Mouse (Mus musculus): ENCODE measurements around the gene Epb41l4b. TPM values are rescaled to one million over a fixed set of nuclear protein-coding genes. Genes with fewer than 3 reads are reported as not detected.

Epb41l4b gene
- polyA plus RNA-seq, 1 experiment = 37.4 TPM

- Histone ChIP-seq H3K4me3 (replicated peaks; ENCODE audit: insufficient read depth, low read depth, low read length) (no peak overlapping the region), H3K27ac (ENCODE audit: insufficient read depth, low read length) (no peak overlapping the region), H3K4me1 (ENCODE audit: control insufficient read depth, insufficient read depth, low read length) (peaks cover 15% of the 10 kb centered on the region), H3K27me3 (ENCODE audit: control insufficient read depth, insufficient read depth, low read length) (no peaks in the 10 kb centered on the region)
- DNase-seq = no peak
- no peak for TF ChIP-seq POLR2A (IDR thresholded peaks at IDR 0.05; ENCODE audit: borderline replicate concordance, insufficient read depth, low read length)
- peak; percentile 18; the same call in 1 of the 2 replicates for TF ChIP-seq CTCF (IDR thresholded peaks at IDR 0.05; ENCODE audit: borderline replicate concordance, insufficient read depth, low read depth, low read length)
- WGBS = 83% methylated on average over 5 of the region's 5 CpGs
Observed at GRCm38 (mm10) chr4:57034169-57034568, 109.1 kb downstream of the Epb41l4b start.

- 82% methylated on average over 4 of the region's 4 CpGs for WGBS
- Histone ChIP-seq H3K27ac (ENCODE audit: insufficient read depth, low read length) (no peak overlapping the region), H3K4me1 (ENCODE audit: control insufficient read depth, insufficient read depth, low read length) (no peaks in the 10 kb centered on the region), H3K27me3 (ENCODE audit: control insufficient read depth, insufficient read depth, low read length) (no peaks in the 10 kb centered on the region), H3K4me3 (replicated peaks; ENCODE audit: insufficient read depth, low read depth, low read length) (no peak overlapping the region)
- no peak for TF ChIP-seq CTCF (IDR thresholded peaks at IDR 0.05; ENCODE audit: borderline replicate concordance, insufficient read depth, low read depth, low read length)
- no peak for TF ChIP-seq POLR2A (IDR thresholded peaks at IDR 0.05; ENCODE audit: borderline replicate concordance, insufficient read depth, low read length)
- no peak for DNase-seq
Observed at GRCm38 (mm10) chr4:57031440-57031839, 111.8 kb downstream of the Epb41l4b start.

DNA sequence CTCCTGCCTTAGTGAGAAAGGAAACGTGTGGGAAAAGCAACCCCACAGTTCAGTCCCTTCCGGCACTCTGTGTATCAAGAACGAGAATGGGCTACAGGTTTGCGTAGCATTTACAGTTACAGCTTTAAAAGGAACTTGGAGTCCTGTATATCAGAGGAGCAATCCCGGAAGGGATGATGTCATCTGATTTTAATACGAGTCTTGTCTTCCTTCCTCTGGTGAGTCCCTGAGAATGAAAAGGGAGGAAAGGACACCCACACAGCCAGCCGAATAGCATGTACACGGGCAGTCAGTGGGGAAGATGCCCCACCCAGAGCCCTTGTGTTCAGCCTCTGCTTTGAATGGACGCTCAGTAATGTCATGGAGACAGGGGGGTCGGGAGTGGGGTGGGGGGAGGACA is 115.3 kb downstream of the Epb41l4b start:
- no peak for TF ChIP-seq POLR2A (IDR thresholded peaks at IDR 0.05; ENCODE audit: borderline replicate concordance, insufficient read depth, low read length)
- TF ChIP-seq CTCF (IDR thresholded peaks at IDR 0.05; ENCODE audit: borderline replicate concordance, insufficient read depth, low read depth, low read length) = no peak
- Histone ChIP-seq H3K27ac (ENCODE audit: insufficient read depth, low read length) (no peak overlapping the region), H3K4me3 (replicated peaks; ENCODE audit: insufficient read depth, low read depth, low read length) (no peak overlapping the region), H3K27me3 (ENCODE audit: control insufficient read depth, insufficient read depth, low read length) (no peaks in the 10 kb centered on the region), H3K4me1 (ENCODE audit: control insufficient read depth, insufficient read depth, low read length) (no peaks in the 10 kb centered on the region)
- DNase-seq = no peak
- WGBS = 58% methylated on average over 10 of the region's 10 CpGs

DNA sequence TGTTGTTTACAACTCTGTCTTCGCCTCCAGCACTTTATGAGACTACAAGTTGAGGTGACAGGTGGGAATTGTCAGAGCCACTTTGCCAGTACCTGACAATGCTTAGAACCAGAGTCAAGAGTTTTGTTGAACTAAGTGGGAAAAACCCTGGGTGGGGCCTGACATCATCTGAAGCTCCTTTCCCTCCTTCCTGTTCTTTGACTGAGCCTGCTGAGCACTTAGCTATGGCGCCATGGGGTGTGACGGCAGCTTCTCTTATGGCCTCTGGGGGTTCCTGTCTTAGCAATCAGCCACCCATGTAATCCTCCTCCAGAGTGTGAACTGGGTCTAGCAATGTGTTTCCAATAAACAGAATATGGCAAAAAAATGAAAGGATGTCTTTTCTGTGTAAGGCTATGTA is 119.7 kb downstream of the Epb41l4b start:
- 85% methylated on average over 3 of the region's 3 CpGs for WGBS
- no peaks in the 10 kb centered on the region for H3K4me1 ChIP-seq (ENCODE audit: control insufficient read depth, insufficient read depth, low read length)
- TF ChIP-seq POLR2A (IDR thresholded peaks at IDR 0.05; ENCODE audit: borderline replicate concordance, insufficient read depth, low read length) (no peak), CTCF (IDR thresholded peaks at IDR 0.05; ENCODE audit: borderline replicate concordance, insufficient read depth, low read depth, low read length) (no peak)

GRCm38 (mm10) chr4:57021288-57021687 is 121.9 kb downstream of the Epb41l4b start:
- no peak overlapping the region for H3K4me3 ChIP-seq (replicated peaks; ENCODE audit: insufficient read depth, low read depth, low read length)
- DNase-seq = no peak
- TF ChIP-seq CTCF (IDR thresholded peaks at IDR 0.05; ENCODE audit: borderline replicate concordance, insufficient read depth, low read depth, low read length) = peak; percentile 22; the same call in 1 of the 2 replicates
- no peak for TF ChIP-seq POLR2A (IDR thresholded peaks at IDR 0.05; ENCODE audit: borderline replicate concordance, insufficient read depth, low read length)
- WGBS = 90% methylated on average over 3 of the region's 3 CpGs
- no peaks in the 10 kb centered on the region for H3K27me3 ChIP-seq (ENCODE audit: control insufficient read depth, insufficient read depth, low read length)
- no peaks in the 10 kb centered on the region for H3K4me1 ChIP-seq (ENCODE audit: control insufficient read depth, insufficient read depth, low read length)
- no peak overlapping the region for H3K27ac ChIP-seq (ENCODE audit: insufficient read depth, low read length)

More for the DNA sequence above, 119.7 kb downstream of the Epb41l4b start:
- H3K27me3 ChIP-seq (ENCODE audit: control insufficient read depth, insufficient read depth, low read length) = no peaks in the 10 kb centered on the region
- H3K4me3 ChIP-seq (replicated peaks; ENCODE audit: insufficient read depth, low read depth, low read length) = no peak overlapping the region
- DNase-seq = no peak
- no peak overlapping the region for H3K27ac ChIP-seq (ENCODE audit: insufficient read depth, low read length)

DNA sequence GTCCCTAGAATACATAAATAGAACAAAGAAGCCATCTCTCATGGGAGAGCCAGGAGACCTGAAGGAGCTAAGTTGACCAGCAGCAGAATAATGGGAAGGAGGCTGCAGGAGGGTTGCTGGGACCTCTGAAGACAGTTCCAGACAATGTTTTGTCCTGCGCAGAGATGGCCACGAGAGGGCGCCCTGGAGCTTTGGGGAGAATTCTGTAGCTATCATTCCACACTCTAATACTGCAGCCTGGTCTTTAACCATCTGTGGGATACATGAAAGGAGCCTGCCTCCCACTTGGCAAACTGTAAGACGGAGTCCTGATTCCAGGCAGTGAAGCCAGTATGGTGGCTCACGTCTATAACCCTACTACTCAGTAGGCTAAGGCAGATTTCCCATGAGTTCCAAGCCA is 126.0 kb downstream of the Epb41l4b start:
- Histone ChIP-seq H3K27me3 (ENCODE audit: control insufficient read depth, insufficient read depth, low read length) (no peaks in the 10 kb centered on the region), H3K27ac (ENCODE audit: insufficient read depth, low read length) (no peak overlapping the region), H3K4me3 (replicated peaks; ENCODE audit: insufficient read depth, low read depth, low read length) (no peak overlapping the region), H3K4me1 (ENCODE audit: control insufficient read depth, insufficient read depth, low read length) (no peaks in the 10 kb centered on the region)
- TF ChIP-seq POLR2A (IDR thresholded peaks at IDR 0.05; ENCODE audit: borderline replicate concordance, insufficient read depth, low read length) (no peak), CTCF (IDR thresholded peaks at IDR 0.05; ENCODE audit: borderline replicate concordance, insufficient read depth, low read depth, low read length) (peak; percentile 87)
- peak; percentile 69 to 84 for DNase-seq
- WGBS = 15% methylated on average over 5 of the region's 5 CpGs

DNA sequence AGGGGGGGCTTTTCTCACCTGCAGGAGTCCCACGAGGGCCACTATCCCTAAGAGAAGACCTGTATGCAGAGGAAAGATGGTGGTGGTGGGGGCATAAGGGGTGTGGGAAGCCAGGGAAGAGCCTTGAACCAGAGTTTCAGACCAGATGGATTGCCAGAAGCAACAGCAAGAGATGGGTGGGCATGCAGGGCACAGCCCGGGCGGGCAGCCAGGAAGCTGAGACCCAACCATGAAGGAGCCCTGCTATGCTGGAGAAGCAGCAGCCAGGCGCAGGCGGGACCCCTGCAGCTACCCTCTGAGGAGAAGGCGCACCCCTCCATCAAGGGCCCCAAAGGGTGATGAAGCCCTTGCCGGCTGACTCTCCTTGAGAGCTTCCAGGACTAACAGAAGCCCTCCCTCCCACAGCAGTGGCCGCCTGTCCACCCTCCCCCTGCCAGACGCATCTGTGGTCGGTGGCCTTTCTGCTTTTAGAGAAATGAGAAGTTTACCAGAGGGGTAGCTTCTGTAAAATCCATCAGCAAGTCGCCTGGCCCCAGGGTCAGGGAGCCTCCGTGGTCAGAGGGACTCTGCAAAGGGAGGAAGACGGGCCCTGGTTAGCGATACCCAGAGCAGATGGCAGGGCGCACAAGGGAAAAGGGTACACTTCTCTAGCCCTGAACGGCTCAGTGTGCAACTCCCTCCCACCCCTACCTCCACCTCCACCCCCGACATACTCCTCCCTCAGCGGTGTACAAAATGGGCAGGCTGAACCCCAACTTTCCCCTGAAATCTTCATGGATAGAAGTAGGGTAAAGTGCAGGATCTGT is 126.7 kb downstream of the Epb41l4b start:
- H3K27me3 ChIP-seq (ENCODE audit: control insufficient read depth, insufficient read depth, low read length) = no peaks in the 10 kb centered on the region
- TF ChIP-seq POLR2A (IDR thresholded peaks at IDR 0.05; ENCODE audit: borderline replicate concordance, insufficient read depth, low read length) (no peak), CTCF (IDR thresholded peaks at IDR 0.05; ENCODE audit: borderline replicate concordance, insufficient read depth, low read depth, low read length) (no peak)
- DNase-seq = no peak
- H3K27ac ChIP-seq (ENCODE audit: insufficient read depth, low read length) = no peak overlapping the region
- WGBS = 36% methylated on average over 18 of the region's 18 CpGs
- H3K4me1 ChIP-seq (ENCODE audit: control insufficient read depth, insufficient read depth, low read length) = no peaks in the 10 kb centered on the region
- H3K4me3 ChIP-seq (replicated peaks; ENCODE audit: insufficient read depth, low read depth, low read length) = no peak overlapping the region

DNA sequence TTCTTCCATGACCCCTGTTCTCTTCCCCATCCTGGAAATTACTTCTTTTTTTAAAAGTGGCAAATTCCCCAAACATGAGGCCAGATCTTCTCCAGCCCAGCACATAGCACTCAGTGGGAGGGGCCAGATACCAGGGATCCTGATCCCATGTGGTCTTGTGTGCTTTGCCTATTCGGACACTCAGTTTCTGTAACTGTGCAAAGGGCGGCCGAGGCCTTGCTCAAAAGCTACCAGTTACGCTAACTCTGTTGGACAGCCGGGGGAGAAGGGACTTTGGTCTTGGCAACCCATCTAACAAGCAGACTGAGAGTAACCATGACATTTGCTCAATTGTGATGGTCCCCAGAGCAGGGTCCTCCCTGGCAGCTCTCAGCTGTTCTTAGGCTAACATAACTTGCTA is 128.2 kb downstream of the Epb41l4b start:
- WGBS = 74% methylated on average over 5 of the region's 5 CpGs
- TF ChIP-seq CTCF (IDR thresholded peaks at IDR 0.05; ENCODE audit: borderline replicate concordance, insufficient read depth, low read depth, low read length) = no peak
- no peak for TF ChIP-seq POLR2A (IDR thresholded peaks at IDR 0.05; ENCODE audit: borderline replicate concordance, insufficient read depth, low read length)
- no peaks in the 10 kb centered on the region for H3K27me3 ChIP-seq (ENCODE audit: control insufficient read depth, insufficient read depth, low read length)
- DNase-seq = no peak
- no peak overlapping the region for H3K4me3 ChIP-seq (replicated peaks; ENCODE audit: insufficient read depth, low read depth, low read length)
- H3K4me1 ChIP-seq (ENCODE audit: control insufficient read depth, insufficient read depth, low read length) = peaks cover 7% of the 10 kb centered on the region
- no peak overlapping the region for H3K27ac ChIP-seq (ENCODE audit: insufficient read depth, low read length)

Data from cerebellum, adult 2 months (tissue).